Mouse (Mus musculus): ENCODE results near the gene Ubl4a.
"Not testable (repeated sequence)": the region's sequence is repeated elsewhere in the genome, so short reads cannot be mapped to it uniquely, and the experiment has no call there.

Ubl4a gene

GRCm38 (mm10) chrX:74372888-74373549 is at the start of gene Ubl4a, which contains the start of gene Slc10a3:
TSS of gene Ubl4a (minus strand) at chrX:74373218.
TSS of gene Slc10a3 (minus strand) at chrX:74373349.
- DNase-seq (ENCODE audit: low read depth, low spot score), result peak; percentile 93

- DNase-seq (ENCODE audit: low read depth, low spot score), result peak; percentile 77
Observed at GRCm38 (mm10) chrX:74413377-74413776, 40.4 kb upstream of the Ubl4a start.

GRCm38 (mm10) chrX:74408340-74408739 is 35.3 kb upstream of the Ubl4a start:
- peak; percentile 12 for DNase-seq (ENCODE audit: low read depth, low spot score)

GRCm38 (mm10) chrX:74400136-74400535 is 27.1 kb upstream of the Ubl4a start:
- DNase-seq (ENCODE audit: low read depth, low spot score), result no peak

GRCm38 (mm10) chrX:74392535-74393443 is 19.8 kb upstream of the Ubl4a start, which contains the start of the genes Fam3a and Ikbkg:
TSS of gene Fam3a (minus strand) at chrX:74393272.
TSS of gene Ikbkg (plus strand) at chrX:74393290.
- peak; percentile 94 for DNase-seq (ENCODE audit: low read depth, low spot score)

- no peak for DNase-seq (ENCODE audit: low read depth, low spot score)
Observed at GRCm38 (mm10) chrX:74388153-74388552, 15.1 kb upstream of the Ubl4a start.

GRCm38 (mm10) chrX:74384451-74384850 is 11.4 kb upstream of the Ubl4a start:
- DNase-seq (ENCODE audit: low read depth, low spot score), result no peak

GRCm38 (mm10) chrX:74368209-74368909 is 4.7 kb downstream of the Ubl4a start:
- DNase-seq (ENCODE audit: low read depth, low spot score), result peak; percentile 73

GRCm38 (mm10) chrX:74367512-74367911 is 5.5 kb downstream of the Ubl4a start:
- no peak for DNase-seq (ENCODE audit: low read depth, low spot score)

- no peak for DNase-seq (ENCODE audit: low read depth, low spot score)
Observed at GRCm38 (mm10) chrX:74359171-74359570, 13.8 kb downstream of the Ubl4a start.

GRCm38 (mm10) chrX:74357069-74357468 is 15.9 kb downstream of the Ubl4a start:
- not testable (repeated sequence) for DNase-seq (ENCODE audit: low read depth, low spot score)

GRCm38 (mm10) chrX:74353467-74353770 is 19.6 kb downstream of the Ubl4a start, which contains the start of gene Lage3:
TSS of gene Lage3 (minus strand) at chrX:74353618.
- peak; percentile 86 for DNase-seq (ENCODE audit: low read depth, low spot score)

- DNase-seq (ENCODE audit: low read depth, low spot score), result no peak
Observed at GRCm38 (mm10) chrX:74352645-74353466, 20.2 kb downstream of the Ubl4a start.

GRCm38 (mm10) chrX:74330166-74330930 is 42.7 kb downstream of the Ubl4a start:
- DNase-seq (ENCODE audit: low read depth, low spot score), result no peak

GRCm38 (mm10) chrX:74329215-74329671 is 43.8 kb downstream of the Ubl4a start:
- no peak for DNase-seq (ENCODE audit: low read depth, low spot score)

- peak; percentile 73 for DNase-seq (ENCODE audit: low read depth, low spot score)
Observed at GRCm38 (mm10) chrX:74328725-74329161, 44.3 kb downstream of the Ubl4a start, which contains the start of gene Plxna3. TSS of gene Plxna3 (plus strand) at chrX:74329066.

All from CD4-positive helper T cell, adult 2 months (primary cell).